ENCODE assay signal across 11 mouse cellular contexts in the genomic region with DNA sequence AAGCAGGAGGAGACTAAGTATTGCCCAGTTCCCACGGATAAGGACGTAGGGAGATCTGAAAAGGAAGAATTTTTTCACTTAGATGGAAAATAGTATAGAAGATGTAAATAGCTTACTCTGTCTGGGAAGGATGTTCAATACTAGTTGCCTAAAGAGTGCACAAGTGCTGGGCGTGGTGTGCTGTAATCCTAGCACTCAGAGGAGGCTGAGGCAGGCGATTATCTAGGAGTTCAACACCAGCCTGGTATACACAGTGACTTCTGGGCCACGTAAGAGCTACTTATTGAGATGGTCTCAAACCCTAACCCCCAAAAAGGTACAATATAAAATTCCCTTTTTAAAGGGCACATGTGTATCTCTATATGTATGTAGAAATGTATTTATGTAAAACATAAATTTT. TPM values are rescaled to one million over a fixed set of nuclear protein-coding genes. Genes with fewer than 3 reads are reported as not detected.
DNase-seq lines count a peak whose midpoint lies in the region; ATAC-seq lines count a peak whose summit lies in the region.
"Had no signal": no experiment of that assay in that cellular context is flagged by ENCODE, and none has a peak within 500 bp of the region (broad histone marks: within the 10 kb centered on the region; RNA-seq: fewer than 3 reads in every experiment).

No protein-coding gene starts in this region.

- H3K27me3 ChIP-seq in limb, embryonic 12.5 days = no peaks in the 10 kb centered on the region
- no peaks in the 10 kb centered on the region for H3K27me3 ChIP-seq in limb, embryonic 10.5 days (ENCODE audit: low read depth, poor library complexity, severe bottlenecking)
- H3K27me3 ChIP-seq in embryonic facial prominence, embryonic 10.5 days (replicated peaks; ENCODE audit: low read depth, poor library complexity, severe bottlenecking) = no peaks in the 10 kb centered on the region
- no peaks in the 10 kb centered on the region for H3K27me3 ChIP-seq in forebrain, embryonic 16.5 days (replicated peaks; ENCODE audit: control insufficient read depth, insufficient read depth, low read length)
- no peaks in the 10 kb centered on the region for H3K27me3 ChIP-seq in midbrain, embryonic 15.5 days (replicated peaks)
- H3K27me3 ChIP-seq: embryonic facial prominence, embryonic 15.5 days had no signal

- WGBS in limb, embryonic 12.5 days = 82% methylated on average over 5 of the region's 5 CpGs
- 91% methylated on average over 5 of the region's 5 CpGs for WGBS in limb, embryonic 10.5 days
- 87% methylated on average over 5 of the region's 5 CpGs for WGBS in embryonic facial prominence, embryonic 10.5 days
- 77% methylated on average over 5 of the region's 5 CpGs for WGBS in forebrain, embryonic 16.5 days
- 78% methylated on average over 5 of the region's 5 CpGs for WGBS in midbrain, embryonic 15.5 days

- H3K27ac ChIP-seq in limb, embryonic 12.5 days = no peak overlapping the region
- H3K27ac ChIP-seq in limb, embryonic 10.5 days = no peak overlapping the region
- H3K27ac ChIP-seq in embryonic facial prominence, embryonic 10.5 days (replicated peaks) = no peak overlapping the region
- no peak overlapping the region for H3K27ac ChIP-seq in forebrain, embryonic 16.5 days (ENCODE audit: low read length)
- H3K27ac ChIP-seq in midbrain, embryonic 15.5 days = no peak overlapping the region

- no peaks in the 10 kb centered on the region for H3K9me3 ChIP-seq in limb, embryonic 12.5 days
- H3K9me3 ChIP-seq in limb, embryonic 10.5 days (replicated peaks) = no peaks in the 10 kb centered on the region
- no peaks in the 10 kb centered on the region for H3K9me3 ChIP-seq in embryonic facial prominence, embryonic 10.5 days
- no peaks in the 10 kb centered on the region for H3K9me3 ChIP-seq in forebrain, embryonic 16.5 days (ENCODE audit: control insufficient read depth, low read length)
- H3K9me3 ChIP-seq in midbrain, embryonic 15.5 days = no peaks in the 10 kb centered on the region
- H3K9me3 ChIP-seq: embryonic facial prominence, embryonic 15.5 days had no signal

- peak overlapping the region; percentile 31 for H3K4me2 ChIP-seq in limb, embryonic 12.5 days
- 0 out of 2 replicates have a peak overlapping the region, but pooled peaks have one; percentile 14 for H3K4me2 ChIP-seq in forebrain, embryonic 16.5 days (ENCODE audit: low read length)
- peak overlapping the region; percentile 20; the same call in 1 of the 2 replicates for H3K4me2 ChIP-seq in midbrain, embryonic 15.5 days

- no peak overlapping the region for H3K9ac ChIP-seq in limb, embryonic 12.5 days (replicated peaks)
- no peak overlapping the region for H3K9ac ChIP-seq in forebrain, embryonic 16.5 days (replicated peaks; ENCODE audit: low read depth, low read length)
- H3K9ac ChIP-seq in midbrain, embryonic 15.5 days = no peak overlapping the region

- peaks cover 26% of the 10 kb centered on the region; the same call in 1 of the 2 replicates for H3K36me3 ChIP-seq in limb, embryonic 12.5 days
- H3K36me3 ChIP-seq in limb, embryonic 10.5 days = peaks cover 38% of the 10 kb centered on the region
- peaks cover 43% of the 10 kb centered on the region for H3K36me3 ChIP-seq in embryonic facial prominence, embryonic 10.5 days (replicated peaks)
- H3K36me3 ChIP-seq in forebrain, embryonic 16.5 days (ENCODE audit: control insufficient read depth, insufficient read depth) = peaks cover 4% of the 10 kb centered on the region; the same call in 1 of the 2 replicates
- no peaks in the 10 kb centered on the region for H3K36me3 ChIP-seq in midbrain, embryonic 15.5 days (replicated peaks)

- DNase-seq in limb, embryonic 10.5 days (ENCODE audit: low spot score) = no peak
- no peak for DNase-seq in embryonic facial prominence, embryonic 10.5 days (ENCODE audit: low spot score)
- DNase-seq in frontal cortex, postnatal 36 days (ENCODE audit: low spot score in 2 of 2) = no peak
- DNase-seq in adrenal gland, postnatal 14 days = no peak
- DNase-seq: lung, adult 18-20 months; thymus, postnatal 25 days had no signal

- H3K4me3 ChIP-seq in limb, embryonic 12.5 days (replicated peaks) = no peak overlapping the region
- no peak overlapping the region for H3K4me3 ChIP-seq in limb, embryonic 10.5 days
- 0 out of 2 replicates have a peak overlapping the region, but pooled peaks have one; percentile 16 for H3K4me3 ChIP-seq in embryonic facial prominence, embryonic 10.5 days
- H3K4me3 ChIP-seq in forebrain, embryonic 16.5 days (replicated peaks; ENCODE audit: low read length) = no peak overlapping the region
- H3K4me3 ChIP-seq in midbrain, embryonic 15.5 days = no peak overlapping the region

- no peak for ATAC-seq in limb, embryonic 12.5 days (ENCODE audit: insufficient number of reproducible peaks, insufficient read depth, low FRiP score, low TSS enrichment, low read depth)
- ATAC-seq in forebrain, embryonic 16.5 days = no peak
- no peak for ATAC-seq in midbrain, embryonic 15.5 days (replicated peaks)
- ATAC-seq: intestine, embryonic 16.5 days had no signal

- H3K4me1 ChIP-seq in limb, embryonic 12.5 days (replicated peaks) = peaks cover 15% of the 10 kb centered on the region
- peaks cover 18% of the 10 kb centered on the region for H3K4me1 ChIP-seq in limb, embryonic 10.5 days
- H3K4me1 ChIP-seq in embryonic facial prominence, embryonic 10.5 days = peaks cover 25% of the 10 kb centered on the region
- H3K4me1 ChIP-seq in forebrain, embryonic 16.5 days (replicated peaks; ENCODE audit: control insufficient read depth, insufficient read depth, low read length) = peaks cover 21% of the 10 kb centered on the region
- peaks cover 40% of the 10 kb centered on the region for H3K4me1 ChIP-seq in midbrain, embryonic 15.5 days

RNA-seq across cellular contexts. Expression of a gene that starts 1.0 kb away (rescaled TPM):
- polyA plus RNA-seq in limb, embryonic 12.5 days (2016; fragmentation: Nextera tagmentation; extraction: Ambion mirVana) = 30.9 and 33.6 TPM in 2 replicates
- polyA plus RNA-seq in limb, embryonic 10.5 days (2016; fragmentation: Nextera tagmentation; extraction: Ambion mirVana) = 26.9 and 30.4 TPM in 2 replicates
- polyA plus RNA-seq in embryonic facial prominence, embryonic 10.5 days (2016; fragmentation: Nextera tagmentation; extraction: Ambion mirVana) = 28.7 and 28.9 TPM in 2 replicates
- polyA plus RNA-seq in forebrain, embryonic 16.5 days (2015; fragmentation: Nextera tagmentation; extraction: Ambion mirVana) = 32.5 and 32.7 TPM in 2 replicates
- 31.0 and 31.1 TPM in 2 replicates for polyA plus RNA-seq in midbrain, embryonic 15.5 days (2015; fragmentation: Nextera tagmentation; extraction: Ambion mirVana)
- 49.7 and 53.7 TPM in 2 replicates for total RNA-seq in adrenal gland, postnatal 14 days (2021)
